Mouse (Mus musculus): ENCODE measurements around the gene Coil. TPM values are rescaled to one million over a fixed set of nuclear protein-coding genes. Genes with fewer than 3 reads are reported as not detected.

Gene Coil
- polyA plus RNA-seq, 1 experiment from 2014 or later = 13.7 TPM

- Histone ChIP-seq H3K9ac (ENCODE audit: low read length) (no peak overlapping the region), H3K9me3 (ENCODE audit: control insufficient read depth, low read length) (no peaks in the 10 kb centered on the region), H3K27me3 (ENCODE audit: control insufficient read depth, insufficient read depth, low read depth, low read length) (no peaks in the 10 kb centered on the region), H3K27ac (ENCODE audit: low read length) (no peak overlapping the region), H3K4me2 (ENCODE audit: low read depth, low read length) (no peak overlapping the region), H3K4me1 (replicated peaks; ENCODE audit: control insufficient read depth, insufficient read depth, low read length) (no peaks in the 10 kb centered on the region), H3K4me3 (ENCODE audit: low read length) (no peak overlapping the region), H3K36me3 (ENCODE audit: control insufficient read depth, insufficient read depth, low read length) (peaks cover 3% of the 10 kb centered on the region)
- ATAC-seq (ENCODE audit: low read depth) = no peak
- 73% methylated on average over 7 of the region's 8 CpGs for WGBS
Measured at GRCm38 (mm10) chr11:88945971-88946585, 24.0 kb upstream of the Coil start.

GRCm38 (mm10) chr11:88948896-88949295, 21.2 kb upstream of the Coil start:
- Histone ChIP-seq H3K36me3 (ENCODE audit: control insufficient read depth, insufficient read depth, low read length) (peaks cover 6% of the 10 kb centered on the region), H3K4me3 (ENCODE audit: low read length) (no peak overlapping the region), H3K4me2 (ENCODE audit: low read depth, low read length) (no peak overlapping the region), H3K27me3 (ENCODE audit: control insufficient read depth, insufficient read depth, low read depth, low read length) (no peaks in the 10 kb centered on the region), H3K4me1 (replicated peaks; ENCODE audit: control insufficient read depth, insufficient read depth, low read length) (no peaks in the 10 kb centered on the region), H3K9me3 (ENCODE audit: control insufficient read depth, low read length) (no peaks in the 10 kb centered on the region), H3K9ac (ENCODE audit: low read length) (no peak overlapping the region), H3K27ac (ENCODE audit: low read length) (no peak overlapping the region)
- no peak for ATAC-seq (ENCODE audit: low read depth)
- WGBS = 68% methylated on average over 8 of the region's 8 CpGs

- H3K9ac ChIP-seq (ENCODE audit: low read length) = no peak overlapping the region
- no peak for ATAC-seq (ENCODE audit: low read depth)
Measured at GRCm38 (mm10) chr11:88949802-88950639, 20.0 kb upstream of the Coil start.

GRCm38 (mm10) chr11:88950640-88951250, 19.3 kb upstream of the Coil start:
- Histone ChIP-seq H3K27me3 (ENCODE audit: control insufficient read depth, insufficient read depth, low read depth, low read length) (no peaks in the 10 kb centered on the region), H3K4me3 (ENCODE audit: low read length) (no peak overlapping the region), H3K4me1 (replicated peaks; ENCODE audit: control insufficient read depth, insufficient read depth, low read length) (peaks cover 3% of the 10 kb centered on the region; the same call in 1 of the 2 replicates), H3K27ac (ENCODE audit: low read length) (no peak overlapping the region), H3K9me3 (ENCODE audit: control insufficient read depth, low read length) (no peaks in the 10 kb centered on the region), H3K9ac (ENCODE audit: low read length) (no peak overlapping the region), H3K4me2 (ENCODE audit: low read depth, low read length) (no peak overlapping the region), H3K36me3 (ENCODE audit: control insufficient read depth, insufficient read depth, low read length) (peaks cover 2% of the 10 kb centered on the region; the same call in 1 of the 2 replicates)
- 78% methylated on average over 13 of the region's 13 CpGs for WGBS
- ATAC-seq (ENCODE audit: low read depth) = no peak

More at GRCm38 (mm10) chr11:88949802-88950639, 20.0 kb upstream of the Coil start:
- 87% methylated on average over 8 of the region's 8 CpGs for WGBS
- Histone ChIP-seq H3K27ac (ENCODE audit: low read length) (no peak overlapping the region), H3K36me3 (ENCODE audit: control insufficient read depth, insufficient read depth, low read length) (peaks cover 2% of the 10 kb centered on the region; the same call in 1 of the 2 replicates), H3K27me3 (ENCODE audit: control insufficient read depth, insufficient read depth, low read depth, low read length) (no peaks in the 10 kb centered on the region), H3K9me3 (ENCODE audit: control insufficient read depth, low read length) (no peaks in the 10 kb centered on the region), H3K4me1 (replicated peaks; ENCODE audit: control insufficient read depth, insufficient read depth, low read length) (no peaks in the 10 kb centered on the region; the same call in 1 of the 2 replicates), H3K4me2 (ENCODE audit: low read depth, low read length) (no peak overlapping the region), H3K4me3 (ENCODE audit: low read length) (no peak overlapping the region)

GRCm38 (mm10) chr11:88951576-88951975, 18.5 kb upstream of the Coil start:
- Histone ChIP-seq H3K4me2 (ENCODE audit: low read depth, low read length) (no peak overlapping the region), H3K4me1 (replicated peaks; ENCODE audit: control insufficient read depth, insufficient read depth, low read length) (peaks cover 3% of the 10 kb centered on the region; the same call in 1 of the 2 replicates), H3K36me3 (ENCODE audit: control insufficient read depth, insufficient read depth, low read length) (peaks cover 2% of the 10 kb centered on the region; the same call in 1 of the 2 replicates), H3K4me3 (ENCODE audit: low read length) (no peak overlapping the region), H3K27ac (ENCODE audit: low read length) (no peak overlapping the region), H3K9me3 (ENCODE audit: control insufficient read depth, low read length) (no peaks in the 10 kb centered on the region), H3K9ac (ENCODE audit: low read length) (no peak overlapping the region), H3K27me3 (ENCODE audit: control insufficient read depth, insufficient read depth, low read depth, low read length) (no peaks in the 10 kb centered on the region)
- no peak for ATAC-seq (ENCODE audit: low read depth)
- WGBS = 93% methylated on average over 2 of the region's 2 CpGs

- 94% methylated on average over 5 of the region's 5 CpGs for WGBS
- peaks cover 3% of the 10 kb centered on the region; the same call in 1 of the 2 replicates for H3K4me1 ChIP-seq (replicated peaks; ENCODE audit: control insufficient read depth, insufficient read depth, low read length)
- no peak for ATAC-seq (ENCODE audit: low read depth)
Measured at GRCm38 (mm10) chr11:88952117-88952516, 17.9 kb upstream of the Coil start.

GRCm38 (mm10) chr11:88953582-88953981, 16.5 kb upstream of the Coil start:
- WGBS = 89% methylated on average over 3 of the region's 3 CpGs
- H3K4me1 ChIP-seq (replicated peaks; ENCODE audit: control insufficient read depth, insufficient read depth, low read length) = peaks cover 3% of the 10 kb centered on the region; the same call in 1 of the 2 replicates
- no peak overlapping the region for H3K4me2 ChIP-seq (ENCODE audit: low read depth, low read length)
- H3K9me3 ChIP-seq (ENCODE audit: control insufficient read depth, low read length) = no peaks in the 10 kb centered on the region
- no peak for ATAC-seq (ENCODE audit: low read depth)
- no peaks in the 10 kb centered on the region for H3K27me3 ChIP-seq (ENCODE audit: control insufficient read depth, insufficient read depth, low read depth, low read length)
- H3K9ac ChIP-seq (ENCODE audit: low read length) = no peak overlapping the region
- no peak overlapping the region for H3K27ac ChIP-seq (ENCODE audit: low read length)
- H3K36me3 ChIP-seq (ENCODE audit: control insufficient read depth, insufficient read depth, low read length) = peaks cover 2% of the 10 kb centered on the region; the same call in 1 of the 2 replicates
- no peak overlapping the region for H3K4me3 ChIP-seq (ENCODE audit: low read length)

More at GRCm38 (mm10) chr11:88952117-88952516, 17.9 kb upstream of the Coil start:
- H3K27ac ChIP-seq (ENCODE audit: low read length) = no peak overlapping the region
- H3K9ac ChIP-seq (ENCODE audit: low read length) = no peak overlapping the region
- no peaks in the 10 kb centered on the region for H3K27me3 ChIP-seq (ENCODE audit: control insufficient read depth, insufficient read depth, low read depth, low read length)
- no peak overlapping the region for H3K4me3 ChIP-seq (ENCODE audit: low read length)
- peaks cover 2% of the 10 kb centered on the region; the same call in 1 of the 2 replicates for H3K36me3 ChIP-seq (ENCODE audit: control insufficient read depth, insufficient read depth, low read length)
- H3K4me2 ChIP-seq (ENCODE audit: low read depth, low read length) = no peak overlapping the region
- H3K9me3 ChIP-seq (ENCODE audit: control insufficient read depth, low read length) = no peaks in the 10 kb centered on the region

GRCm38 (mm10) chr11:88954803-88955202, 15.2 kb upstream of the Coil start:
- peak overlapping the region; percentile 57 for H3K9ac ChIP-seq (ENCODE audit: low read length)
- H3K4me2 ChIP-seq (ENCODE audit: low read depth, low read length) = peak overlapping the region; percentile 53
- H3K27ac ChIP-seq (ENCODE audit: low read length) = peak overlapping the region; percentile 54
- peaks cover 3% of the 10 kb centered on the region; the same call in 1 of the 2 replicates for H3K4me1 ChIP-seq (replicated peaks; ENCODE audit: control insufficient read depth, insufficient read depth, low read length)
- no peaks in the 10 kb centered on the region for H3K9me3 ChIP-seq (ENCODE audit: control insufficient read depth, low read length)
- peak; percentile 71 for ATAC-seq (ENCODE audit: low read depth)
- peaks cover 2% of the 10 kb centered on the region; the same call in 1 of the 2 replicates for H3K36me3 ChIP-seq (ENCODE audit: control insufficient read depth, insufficient read depth, low read length)
- H3K4me3 ChIP-seq (ENCODE audit: low read length) = peak overlapping the region; percentile 59
- H3K27me3 ChIP-seq (ENCODE audit: control insufficient read depth, insufficient read depth, low read depth, low read length) = no peaks in the 10 kb centered on the region
- WGBS = 0% methylated on average over 4 of the region's 4 CpGs
